Mouse (Mus musculus): Measurements from ENCODE around the gene Sobp. TPM values are rescaled to one million over a fixed set of nuclear protein-coding genes. Genes with fewer than 3 reads are reported as not detected.

The Sobp gene
- not detected for total RNA-seq (2023)

DNA sequence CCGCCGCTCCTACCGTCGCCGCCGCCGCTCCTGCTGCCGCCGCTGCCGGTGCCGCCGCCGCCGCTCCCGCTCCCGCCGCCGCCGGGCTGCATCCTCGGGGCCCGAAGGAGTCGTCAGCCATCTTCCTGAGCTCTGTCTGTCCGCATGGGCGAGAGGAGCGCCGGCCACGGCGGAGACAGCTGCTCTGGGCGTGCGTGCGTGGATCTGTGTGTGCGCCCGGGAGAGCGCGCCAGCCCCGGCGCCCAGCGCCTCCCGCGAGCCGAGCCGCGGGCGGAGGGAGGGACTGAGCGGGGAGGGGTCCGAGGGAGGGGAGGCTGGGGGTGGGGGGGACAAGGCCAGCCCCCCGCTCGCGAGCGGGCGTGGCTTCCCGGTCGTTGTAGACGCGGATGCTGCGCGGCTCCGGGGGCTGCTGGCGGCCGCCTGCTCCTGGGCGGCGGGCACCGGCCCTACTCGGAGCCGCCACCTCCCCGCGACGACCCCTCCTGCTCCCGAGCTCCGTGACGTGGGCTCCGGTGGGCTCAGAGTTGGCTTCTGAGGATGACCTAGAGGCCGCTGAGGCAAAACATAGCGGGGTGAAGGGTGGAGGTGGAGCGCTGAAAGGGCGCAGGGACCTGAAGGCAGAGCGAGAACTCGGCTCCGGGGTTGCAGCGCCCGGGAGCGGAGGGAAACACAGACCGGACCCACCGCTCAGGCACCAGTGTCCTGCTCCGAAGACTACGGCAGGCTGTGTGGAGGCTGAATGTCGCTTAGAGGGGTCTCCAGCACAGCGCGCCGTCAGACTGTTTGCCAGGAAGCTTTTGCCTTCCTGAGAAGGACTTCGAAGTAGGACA lies at the start of gene Sobp, which contains the start of gene 9030612E09Rik:
TSS of gene Sobp (minus strand) at position 205 of the 830 bp plus-strand sequence.
TSS of gene 9030612E09Rik (plus strand) at position 379 of the 830 bp plus-strand sequence.

GRCm38 (mm10) chr10:43220910-43221625 lies 46.7 kb upstream of the Sobp start, which contains the start of gene Pdss2:
Gene Pdss2 (plus strand): TSS chr10:43221486.

Other genes with a start within 250 kb of the Sobp start
- not detected for gene 9030612E09Rik, start 174 bp upstream of the Sobp start, total RNA-seq (2023)
- 1 to 10 TPM; 6.9 to 7.1 TPM for gene Pdss2, start 47.0 kb upstream of the Sobp start, total RNA-seq (2023)